Mouse (Mus musculus) mouse trophoblast stem cell (cell line): ENCODE results near the gene Asap2.

Experiments used
- in situ Hi-C, 2 experiments: fragments of 300-500 bp; cut with MseI, MboI; formaldehyde crosslinking; loops; 2 replicates in 1 of 2; 3 replicates in 1 of 2; pipeline ENCODE4 v1.15.1; 2025

The Asap2 gene

DNA sequence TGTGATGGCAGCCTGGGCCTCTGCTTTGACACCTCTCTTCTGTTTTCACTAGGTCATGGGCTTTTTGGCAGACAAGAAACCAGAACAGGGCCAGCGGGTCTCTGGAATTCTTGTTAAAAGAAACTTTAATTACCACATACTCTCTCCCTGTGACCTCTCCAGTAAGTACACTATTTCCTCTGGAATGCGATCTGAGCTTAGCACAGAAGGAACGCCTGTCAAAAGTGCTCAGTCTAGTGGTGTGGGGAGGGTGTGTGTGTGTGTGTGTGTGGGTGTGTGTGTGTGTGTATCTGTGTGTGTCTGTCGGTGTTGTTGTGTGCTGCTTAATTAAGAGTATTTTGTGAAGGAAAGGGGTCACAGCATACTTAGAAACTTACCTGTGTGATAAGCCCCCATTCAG is 316.5 kb downstream of the Asap2 start:
- in situ Hi-C loops, result no loop called here

DNA sequence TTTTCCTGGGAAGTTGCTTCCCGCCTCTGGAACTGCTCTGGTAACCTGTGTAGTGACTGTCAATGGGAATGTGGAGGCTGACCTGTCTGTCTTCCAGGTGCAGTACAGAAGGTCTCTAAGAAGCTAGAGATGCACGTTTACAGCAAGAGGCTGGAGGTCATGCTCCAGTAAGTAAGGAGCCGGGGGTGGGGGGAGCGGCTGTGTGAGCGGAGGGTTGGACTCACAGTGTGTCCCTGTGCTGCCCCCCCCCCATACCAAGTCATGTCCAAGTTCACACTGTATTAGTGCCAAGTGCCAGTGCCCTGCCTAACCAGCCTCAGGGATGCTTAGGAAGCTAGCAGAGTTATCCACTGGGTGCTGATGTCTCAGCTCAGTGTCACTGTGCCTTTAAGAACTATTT is 321.9 kb downstream of the Asap2 start:
- in situ Hi-C loops, result no loop called here

DNA sequence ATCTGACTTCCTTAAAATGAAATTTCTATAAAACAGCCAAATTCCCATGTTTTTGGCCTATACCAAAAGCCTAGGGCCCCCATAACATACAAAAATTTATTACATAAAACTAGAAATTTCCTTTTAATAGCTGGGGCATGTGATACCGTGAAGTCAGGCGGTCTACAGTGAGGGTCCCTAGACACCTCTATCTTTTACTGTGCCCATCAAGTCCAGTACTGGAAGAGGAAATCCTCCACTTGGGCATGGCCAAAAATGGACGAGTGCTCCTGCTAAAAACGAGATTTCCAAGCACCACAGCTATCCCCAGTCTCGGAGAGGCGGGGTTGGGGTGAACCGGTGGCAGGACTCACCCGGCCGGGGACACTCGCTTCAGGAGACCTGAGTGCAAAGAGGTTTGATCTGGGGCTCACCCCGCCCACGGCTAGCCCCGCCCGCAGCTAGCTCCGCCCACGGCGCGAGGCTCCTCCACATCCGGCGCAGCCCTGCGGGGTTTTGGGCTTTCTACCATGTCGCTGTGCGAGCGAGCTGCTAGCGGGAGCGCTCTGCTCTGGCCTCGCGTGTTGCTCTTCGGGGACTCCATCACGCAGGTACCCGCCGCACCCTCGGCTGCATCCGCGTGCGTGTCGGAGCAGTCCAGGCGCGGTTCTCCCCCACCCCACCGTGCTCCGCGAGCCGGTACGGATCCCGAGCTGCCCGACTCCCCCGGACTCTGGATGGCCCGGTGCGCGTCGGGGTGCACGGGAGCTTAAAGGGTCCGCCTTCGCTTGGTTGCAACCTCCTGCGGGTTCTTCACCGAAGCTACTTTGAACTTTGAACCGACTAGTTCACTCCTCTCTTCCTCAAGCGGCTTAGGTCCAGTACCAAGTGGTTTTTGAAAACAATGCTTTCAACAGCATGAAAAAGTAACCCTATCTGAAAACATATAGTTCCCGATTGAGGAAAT is 325.9 kb downstream of the Asap2 start, which contains the start of gene Iah1:
TSS of gene Iah1 (plus strand) at position 467 of the 946 bp plus-strand sequence.
- in situ Hi-C loops, result no loop called here

DNA sequence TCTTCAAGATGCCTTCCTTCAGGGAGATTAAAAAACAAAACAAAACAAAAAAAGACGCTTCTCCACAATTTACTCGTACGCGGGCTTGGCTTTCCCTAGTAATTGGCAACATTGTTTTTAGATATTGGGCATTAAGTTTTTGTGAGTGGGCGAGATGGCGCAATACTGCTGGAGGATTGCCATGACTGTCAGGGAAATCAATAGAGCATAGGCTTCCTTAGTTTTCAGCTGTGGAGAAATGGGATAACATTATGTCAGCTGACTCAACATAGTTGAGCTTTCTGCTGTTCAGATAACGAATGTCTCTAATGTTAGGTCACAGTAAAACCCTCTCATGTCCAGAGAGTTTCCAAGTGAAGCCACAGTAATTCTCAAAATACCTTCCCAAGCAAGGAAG is 326.6 kb downstream of the Asap2 start:
- in situ Hi-C loops, result no loop called here

DNA sequence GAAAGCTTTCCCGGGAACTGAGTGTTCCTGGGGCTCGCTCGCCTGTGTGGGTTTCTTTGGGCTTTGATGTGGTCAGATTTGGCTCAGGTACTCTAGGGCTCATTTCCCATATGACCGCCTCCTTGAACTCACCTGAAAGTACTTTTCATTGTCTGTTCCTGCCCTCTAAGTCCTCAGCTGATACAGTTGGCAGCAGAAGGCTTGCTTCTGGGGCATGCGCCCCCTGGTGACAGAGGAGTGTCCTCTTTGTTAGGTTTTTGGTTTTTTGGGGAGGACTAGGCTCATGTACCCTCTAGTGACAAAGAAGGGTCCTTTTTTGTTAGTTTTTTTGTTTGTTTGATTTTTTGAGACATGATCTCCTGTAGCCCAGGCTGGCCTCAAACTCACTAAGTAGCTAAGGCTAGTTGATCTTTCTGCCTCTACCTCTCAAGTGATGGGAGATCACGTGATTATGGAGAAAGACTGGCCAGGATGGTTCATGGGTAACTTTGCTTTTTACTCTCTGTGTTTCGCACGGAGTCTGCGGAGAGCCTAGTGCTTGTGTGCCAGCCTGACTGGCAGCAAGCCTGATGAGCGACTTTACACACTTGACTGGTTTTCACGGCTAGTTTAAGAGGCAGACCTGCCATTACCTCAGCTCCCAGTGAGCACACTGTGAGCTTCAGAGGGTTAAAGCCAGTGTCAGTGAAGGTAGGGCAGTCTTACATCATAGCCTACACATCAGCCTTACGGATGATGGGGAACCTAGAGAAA is 328.1 kb downstream of the Asap2 start:
- in situ Hi-C loops, result no loop called here
